Mouse (Mus musculus) left cerebral cortex, adult 2 months (tissue): ENCODE data around the gene Bicdl1. TPM values are rescaled to one million over a fixed set of nuclear protein-coding genes. Genes with fewer than 3 reads are reported as not detected.

Experiments used
- DNase-seq, 2 experiments: peaks; one replicate each; pipeline ENCODE4 v3.0.0; 2021 to 2022; ENCODE audit warnings: low spot score in 2 of 2, mixed read lengths in 1 of 2; ENCODE audit errors: extremely low spot score in 1 of 2
- H3K27ac ChIP-seq: fragments of 200-600 bp; 2 replicates; pipeline ENCODE4 v1.8.1; 2022
- H3K4me3 ChIP-seq: fragments of 200-600 bp; 2 replicates; pipeline ENCODE4 v1.8.1; 2022
- CTCF ChIP-seq: fragments of 200-600 bp; IDR thresholded peaks from 2 replicates; pipeline ENCODE4 v1.8.1; 2022; ENCODE audit warnings: antibody characterized with exemption, mild to moderate bottlenecking, moderate library complexity
- intact Hi-C: fragments of 180-260 bp; cut with DNase I; formaldehyde crosslinking; loops from one replicate; pipeline ENCODE4 v1.15.1; 2025
- total RNA-seq, 2 experiments: library from RNA; stranded (reverse); gene quantifications; 2 replicates each; pipeline ENCODE4 v1.2.3; 2021

Bicdl1 gene
- total RNA-seq, 2 experiments from 2014 or later, result 164 to 172 TPM

- TF ChIP-seq CTCF, result no peak
- DNase-seq, result no peak
- intact Hi-C loops, result loop anchor here (10.0 kb wide), 1 partner anchor 148 kb away; no protein-coding TSS in a partner anchor
- Histone ChIP-seq H3K27ac (no peak overlapping the region), H3K4me3 (no peak overlapping the region)
Measured at GRCm38 (mm10) chr5:115722188-115722959, 9.0 kb downstream of the Bicdl1 start.

DNA sequence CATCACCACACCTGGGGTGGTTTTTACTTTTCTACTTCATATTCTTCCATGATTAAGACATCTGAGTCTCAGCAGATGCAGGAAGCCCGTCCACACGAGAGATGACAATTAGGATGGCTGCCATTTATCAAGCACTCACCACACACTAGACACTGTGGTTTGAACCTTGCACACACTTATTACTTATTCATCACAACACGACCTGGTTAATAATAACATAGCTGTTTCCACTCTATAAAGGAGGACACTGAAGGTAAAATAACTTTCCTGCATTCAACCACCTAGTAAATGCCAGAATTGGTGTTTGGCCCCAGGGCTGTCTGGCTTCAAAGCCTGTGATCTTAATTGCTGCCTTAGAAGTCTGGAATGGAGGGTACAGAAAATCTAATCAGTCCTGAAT is 10.7 kb downstream of the Bicdl1 start:
- intact Hi-C loops, result loop anchor here (10.0 kb wide), 1 partner anchor 146 kb away; no protein-coding TSS in a partner anchor
- H3K27ac ChIP-seq, result no peak overlapping the region
- DNase-seq, result no peak
- TF ChIP-seq CTCF, result no peak
- H3K4me3 ChIP-seq, result no peak overlapping the region

GRCm38 (mm10) chr5:115717693-115718092 is 13.7 kb downstream of the Bicdl1 start:
- H3K4me3 ChIP-seq, result no peak overlapping the region
- H3K27ac ChIP-seq, result no peak overlapping the region
- no peak for TF ChIP-seq CTCF
- intact Hi-C loops, result no loop called here
- DNase-seq, result no peak

DNA sequence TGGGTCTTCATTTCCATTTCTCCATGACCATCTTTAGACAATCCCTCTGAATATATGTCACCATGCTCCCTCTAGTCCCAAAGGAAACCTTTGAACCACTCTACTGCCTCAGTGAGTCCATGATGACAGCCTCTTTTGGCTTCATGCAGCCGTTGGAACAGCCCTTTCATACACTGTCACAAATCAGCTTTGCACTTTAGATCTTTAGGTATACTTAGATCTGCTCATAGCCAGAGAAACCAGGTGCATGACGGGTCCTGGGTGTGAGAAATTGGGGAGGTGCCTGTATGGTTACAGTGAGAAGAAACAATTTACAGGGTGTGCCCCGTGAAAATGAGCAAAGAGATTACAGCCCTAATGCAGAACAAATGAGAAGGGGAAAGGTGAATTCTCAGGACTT is 14.3 kb downstream of the Bicdl1 start:
- Histone ChIP-seq H3K4me3 (no peak overlapping the region), H3K27ac (no peak overlapping the region)
- DNase-seq, result no peak
- TF ChIP-seq CTCF, result no peak
- intact Hi-C loops, result no loop called here

DNA sequence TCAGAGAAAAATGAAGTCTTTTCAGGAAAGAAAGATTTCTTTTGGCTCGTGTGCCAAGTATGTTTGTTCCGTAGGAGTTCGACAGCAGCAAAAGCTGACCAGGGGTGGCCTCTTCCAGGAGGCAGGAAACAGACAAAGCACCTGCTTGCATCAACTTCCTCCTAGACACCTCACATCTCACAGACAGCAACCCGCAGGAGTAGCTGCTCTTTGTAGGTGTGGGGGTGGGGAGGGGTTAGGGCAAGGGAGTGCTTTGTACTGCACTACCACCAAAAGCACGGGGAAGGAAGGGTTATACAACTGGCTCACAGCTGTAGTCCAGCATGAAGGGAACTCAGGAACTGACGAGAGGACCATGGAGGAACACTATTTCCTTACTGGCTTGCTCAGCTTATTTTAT is 15.0 kb downstream of the Bicdl1 start:
- no peak for DNase-seq
- no peak overlapping the region for H3K27ac ChIP-seq
- TF ChIP-seq CTCF, result no peak
- intact Hi-C loops, result no loop called here
- H3K4me3 ChIP-seq, result no peak overlapping the region

DNA sequence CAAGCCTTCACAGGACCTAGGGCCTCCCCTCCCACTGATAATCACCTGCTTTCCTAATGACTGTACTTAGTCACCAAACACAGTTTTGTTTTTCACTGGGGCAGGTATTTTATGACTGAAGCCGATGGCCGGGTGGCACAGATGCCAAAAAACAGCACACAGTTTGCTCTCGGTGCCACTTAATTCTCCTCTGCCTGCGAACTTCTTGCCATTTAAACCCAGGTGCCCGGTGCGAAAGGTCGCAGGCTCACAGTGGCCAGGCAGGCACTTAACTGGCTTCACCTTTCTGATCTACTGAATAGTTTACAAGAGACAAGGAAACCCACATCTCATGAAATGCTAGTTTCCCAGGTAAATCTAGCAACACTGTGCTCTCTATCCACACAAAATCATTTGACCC is 16.7 kb downstream of the Bicdl1 start:
- DNase-seq, result no peak
- TF ChIP-seq CTCF, result no peak
- Histone ChIP-seq H3K27ac (no peak overlapping the region), H3K4me3 (no peak overlapping the region)
- intact Hi-C loops, result no loop called here

DNA sequence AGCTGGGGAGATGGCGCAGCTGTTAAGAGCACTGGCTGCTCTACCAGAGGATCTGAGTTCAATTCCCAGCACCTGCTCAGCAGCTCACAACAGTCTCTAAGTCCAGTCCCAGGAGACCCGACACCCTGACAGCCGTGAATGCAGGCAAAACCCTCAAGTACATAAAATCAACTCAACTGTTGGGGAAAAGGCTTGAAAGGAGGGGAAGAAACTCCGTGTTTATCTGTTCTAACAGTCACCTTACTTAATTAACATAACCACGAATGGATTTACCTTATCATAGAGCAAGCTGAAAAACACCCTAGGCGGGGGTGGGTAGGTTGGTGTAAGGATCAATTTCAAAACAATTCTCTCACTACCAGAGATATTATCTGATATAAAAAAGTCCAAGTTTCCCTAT is 18.9 kb downstream of the Bicdl1 start:
- H3K27ac ChIP-seq, result no peak overlapping the region
- intact Hi-C loops, result no loop called here
- no peak for TF ChIP-seq CTCF
- DNase-seq, result no peak
- H3K4me3 ChIP-seq, result no peak overlapping the region

- H3K27ac ChIP-seq, result no peak overlapping the region
- intact Hi-C loops, result no loop called here
- H3K4me3 ChIP-seq, result no peak overlapping the region
- no peak for TF ChIP-seq CTCF
- DNase-seq, result no peak
Measured at GRCm38 (mm10) chr5:115711636-115712419, 19.6 kb downstream of the Bicdl1 start.

DNA sequence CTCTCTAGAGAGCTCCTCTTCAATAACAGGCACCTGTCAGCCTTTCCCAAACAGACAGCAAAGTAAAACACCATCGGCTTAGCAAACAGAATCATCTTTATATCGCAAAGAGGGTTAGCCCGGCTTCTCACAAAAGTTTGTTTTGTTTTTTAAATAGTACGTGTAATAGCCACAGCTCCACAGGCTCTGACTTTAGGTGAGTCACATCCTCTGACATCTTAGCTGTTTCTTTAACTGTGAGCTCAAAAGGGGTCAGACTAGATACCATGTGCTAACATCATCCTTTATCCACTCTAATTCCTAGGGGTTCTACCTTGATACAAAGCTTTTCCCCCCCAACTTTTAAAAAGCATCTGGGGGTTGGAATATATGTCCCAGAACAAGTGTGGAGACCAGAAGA is 21.2 kb downstream of the Bicdl1 start:
- intact Hi-C loops, result no loop called here
- Histone ChIP-seq H3K27ac (no peak overlapping the region), H3K4me3 (no peak overlapping the region)
- TF ChIP-seq CTCF, result no peak
- DNase-seq, result no peak

DNA sequence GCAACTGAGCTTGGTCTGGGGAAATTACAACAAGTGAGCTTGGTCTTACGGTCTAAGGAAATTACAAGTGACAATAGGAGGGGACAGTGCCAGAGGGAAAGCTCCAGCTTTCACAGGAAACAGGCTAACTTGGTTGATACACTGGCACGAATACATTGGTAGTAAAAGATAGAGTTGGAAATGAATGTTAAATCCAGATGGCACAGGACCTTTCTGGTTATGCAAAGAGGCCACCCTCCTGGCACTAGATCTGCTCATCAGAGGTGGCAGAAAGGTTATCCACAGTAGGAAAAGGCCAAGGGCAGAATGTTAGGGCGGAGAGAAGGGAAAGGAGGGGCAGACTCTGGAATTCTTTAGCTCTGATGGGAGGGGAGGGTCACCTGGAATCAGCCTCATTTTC is 22.5 kb downstream of the Bicdl1 start:
- Histone ChIP-seq H3K27ac (no peak overlapping the region), H3K4me3 (no peak overlapping the region)
- no peak for DNase-seq
- TF ChIP-seq CTCF, result no peak
- intact Hi-C loops, result no loop called here

GRCm38 (mm10) chr5:115701981-115702380 is 29.4 kb downstream of the Bicdl1 start:
- intact Hi-C loops, result no loop called here
- DNase-seq, result no peak
- Histone ChIP-seq H3K4me3 (no peak overlapping the region), H3K27ac (no peak overlapping the region)
- TF ChIP-seq CTCF, result no peak

DNA sequence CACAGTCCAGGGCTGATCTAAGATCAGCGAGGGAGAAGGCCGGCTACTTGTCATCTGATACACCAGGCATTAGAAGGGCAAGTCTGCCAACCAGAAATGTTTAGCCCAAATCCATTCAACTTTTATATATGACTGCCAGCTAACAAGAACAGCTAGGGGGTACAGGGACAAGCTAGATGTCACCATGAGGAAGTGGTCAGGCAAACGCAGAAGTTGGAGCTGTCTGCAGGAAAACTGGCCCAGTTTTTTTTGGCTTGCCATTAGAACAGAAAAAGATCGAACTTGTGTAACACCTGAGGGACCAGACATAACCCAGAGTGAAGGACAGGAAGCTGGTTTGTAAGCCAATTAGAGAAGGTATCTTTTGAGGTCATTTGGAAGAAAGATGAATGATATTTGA is 30.2 kb downstream of the Bicdl1 start:
- intact Hi-C loops, result no loop called here

More for the DNA sequence above, 30.2 kb downstream of the Bicdl1 start:
- no peak overlapping the region for H3K27ac ChIP-seq
- H3K4me3 ChIP-seq, result no peak overlapping the region
- no peak for DNase-seq
- no peak for TF ChIP-seq CTCF
